Mouse (Mus musculus) intestine, embryonic 14.5 days (tissue): ENCODE measurements around the gene Lsm11. TPM values are rescaled to one million over a fixed set of nuclear protein-coding genes. Genes with fewer than 3 reads are reported as not detected.

Experiments used
- ATAC-seq: fragments of 200-750 bp; cut with Nextera tagmentation; replicated peaks from 2 replicates; pipeline ENCODE4 v1.8.0; 2017; ENCODE audit warnings: low read depth, moderate number of reproducible peaks, moderate TSS enrichment, moderate library complexity; ENCODE audit not compliant: low FRiP score, low TSS enrichment
- DNase-seq: peaks from one replicate; pipeline ENCODE4 v3.0.0-alpha.2; 2018; ENCODE audit warnings: low spot score
- H3K27ac ChIP-seq: fragments of 300-500 bp; sonication (generic); 2 replicates; pipeline ENCODE4 v1.5.1; 2014; ENCODE audit warnings: low read depth, mild to moderate bottlenecking, control low read depth
- H3K27me3 ChIP-seq: fragments of 300-500 bp; sonication (generic); replicated peaks from 2 replicates; pipeline ENCODE4 v1.6.1; 2014; ENCODE audit warnings: low read length, control low read depth; ENCODE audit not compliant: control insufficient read depth, insufficient read depth
- H3K36me3 ChIP-seq: fragments of 300-500 bp; sonication (generic); 2 replicates; pipeline ENCODE4 v1.6.1; 2014; ENCODE audit warnings: low read length, control low read depth; ENCODE audit not compliant: control insufficient read depth, insufficient read depth
- H3K4me1 ChIP-seq: fragments of 300-500 bp; sonication (generic); replicated peaks from 2 replicates; pipeline ENCODE4 v1.6.1; 2014; ENCODE audit warnings: low read length, control low read depth, mixed read lengths; ENCODE audit not compliant: control insufficient read depth, insufficient read depth
- H3K4me2 ChIP-seq: fragments of 300-500 bp; sonication (generic); 2 replicates; pipeline ENCODE4 v1.6.1; 2014; ENCODE audit warnings: low read length
- H3K4me3 ChIP-seq: fragments of 300-500 bp; sonication (generic); 2 replicates; pipeline ENCODE4 v1.5.1; 2014; ENCODE audit warnings: low read depth, low read length, control low read depth, mixed read lengths
- H3K9ac ChIP-seq: fragments of 300-500 bp; sonication (generic); 2 replicates; pipeline ENCODE4 v1.6.1; 2014; ENCODE audit warnings: mild to moderate bottlenecking, low read length
- H3K9me3 ChIP-seq: fragments of 300-500 bp; sonication (generic); 2 replicates; pipeline ENCODE4 v1.6.1; 2016; ENCODE audit warnings: low read length, control low read depth; ENCODE audit not compliant: control insufficient read depth
- WGBS: fragments of 180-500 bp; shearing (Covaris S2); extraction: QIAGEN DNeasy Blood & Tissue Kit; methylation state at CpG from one replicate; pipeline ENCODE4 v1.1.7; 2014; 5-methylcytosine and 5-hydroxymethylcytosine counted together
- polyA plus RNA-seq: library from polyadenylated mRNA; unstranded; fragments of >200 nt; fragmentation: Nextera tagmentation; extraction: Ambion mirVana; gene quantifications from 2 replicates; pipeline ENCODE4 v1.2.1, GENCODE M21; 2014

The Lsm11 gene
- polyA plus RNA-seq, 1 experiment from 2014 or later = 9.4 TPM

GRCm38 (mm10) chr11:45906109-45906786 is 38.5 kb downstream of the Lsm11 start:
- Histone ChIP-seq H3K27me3 (no peaks in the 10 kb centered on the region), H3K4me3 (no peak overlapping the region), H3K4me1 (no peaks in the 10 kb centered on the region), H3K9me3 (no peaks in the 10 kb centered on the region), H3K27ac (no peak overlapping the region), H3K4me2 (no peak overlapping the region), H3K36me3 (peaks cover 80% of the 10 kb centered on the region), H3K9ac (no peak overlapping the region)
- DNase-seq = no peak
- no peak for ATAC-seq
- WGBS = 87% methylated on average over 8 of the region's 8 CpGs

GRCm38 (mm10) chr11:45900233-45901015 is 44.3 kb downstream of the Lsm11 start:
- Histone ChIP-seq H3K27me3 (no peaks in the 10 kb centered on the region), H3K9me3 (no peaks in the 10 kb centered on the region), H3K4me3 (no peak overlapping the region), H3K4me2 (no peak overlapping the region), H3K9ac (no peak overlapping the region), H3K4me1 (no peaks in the 10 kb centered on the region), H3K27ac (no peak overlapping the region), H3K36me3 (peaks cover 53% of the 10 kb centered on the region)
- ATAC-seq (no peak), DNase-seq (no peak)
- WGBS = 71% methylated on average over 11 of the region's 11 CpGs

- no peak for DNase-seq
- WGBS = 83% methylated on average over 2 of the region's 2 CpGs
- Histone ChIP-seq H3K36me3 (peaks cover 64% of the 10 kb centered on the region), H3K4me3 (no peak overlapping the region), H3K27ac (no peak overlapping the region), H3K9me3 (no peaks in the 10 kb centered on the region), H3K27me3 (no peaks in the 10 kb centered on the region), H3K4me1 (no peaks in the 10 kb centered on the region), H3K4me2 (no peak overlapping the region), H3K9ac (no peak overlapping the region)
- no peak for ATAC-seq
Measured at GRCm38 (mm10) chr11:45897392-45897791, 47.3 kb downstream of the Lsm11 start.

- H3K4me1 ChIP-seq = no peaks in the 10 kb centered on the region
- no peaks in the 10 kb centered on the region for H3K27me3 ChIP-seq
- no peak overlapping the region for H3K4me3 ChIP-seq
- peaks cover 91% of the 10 kb centered on the region for H3K36me3 ChIP-seq
- H3K9me3 ChIP-seq = no peaks in the 10 kb centered on the region
- no peak for DNase-seq
- WGBS = 96% methylated on average over 5 of the region's 5 CpGs
- no peak overlapping the region for H3K4me2 ChIP-seq
- H3K27ac ChIP-seq = no peak overlapping the region
- H3K9ac ChIP-seq = no peak overlapping the region
- no peak for ATAC-seq
Measured at GRCm38 (mm10) chr11:45892861-45893360, 51.8 kb downstream of the Lsm11 start.

GRCm38 (mm10) chr11:45890423-45890822 is 54.3 kb downstream of the Lsm11 start:
- Histone ChIP-seq H3K9me3 (no peaks in the 10 kb centered on the region), H3K4me1 (no peaks in the 10 kb centered on the region), H3K9ac (no peak overlapping the region), H3K27me3 (no peaks in the 10 kb centered on the region), H3K27ac (no peak overlapping the region), H3K4me3 (no peak overlapping the region), H3K4me2 (no peak overlapping the region), H3K36me3 (peaks cover 99% of the 10 kb centered on the region)
- DNase-seq (no peak), ATAC-seq (no peak)
- 87% methylated on average over 20 of the region's 20 CpGs for WGBS

GRCm38 (mm10) chr11:45889981-45890380 is 54.8 kb downstream of the Lsm11 start:
- Histone ChIP-seq H3K27me3 (no peaks in the 10 kb centered on the region), H3K4me2 (no peak overlapping the region), H3K4me1 (no peaks in the 10 kb centered on the region), H3K4me3 (no peak overlapping the region), H3K9ac (no peak overlapping the region), H3K27ac (no peak overlapping the region), H3K9me3 (no peaks in the 10 kb centered on the region), H3K36me3 (peaks cover 99% of the 10 kb centered on the region)
- no peak for ATAC-seq
- 82% methylated on average over 3 of the region's 3 CpGs for WGBS
- no peak for DNase-seq

GRCm38 (mm10) chr11:45888471-45889030 is 56.2 kb downstream of the Lsm11 start:
- Histone ChIP-seq H3K9me3 (no peaks in the 10 kb centered on the region), H3K4me1 (peaks cover 2% of the 10 kb centered on the region), H3K36me3 (peaks cover 93% of the 10 kb centered on the region), H3K9ac (no peak overlapping the region), H3K4me3 (no peak overlapping the region), H3K27me3 (no peaks in the 10 kb centered on the region), H3K27ac (no peak overlapping the region), H3K4me2 (no peak overlapping the region)
- 86% methylated on average over 9 of the region's 9 CpGs for WGBS
- DNase-seq (no peak), ATAC-seq (no peak)

GRCm38 (mm10) chr11:45886596-45886995 is 58.1 kb downstream of the Lsm11 start:
- no peak for DNase-seq
- peaks cover 74% of the 10 kb centered on the region for H3K36me3 ChIP-seq

More at GRCm38 (mm10) chr11:45886596-45886995, 58.1 kb downstream of the Lsm11 start:
- WGBS = 96% methylated on average over 5 of the region's 5 CpGs
- H3K4me3 ChIP-seq = no peak overlapping the region
- no peak for ATAC-seq
- peaks cover 15% of the 10 kb centered on the region for H3K4me1 ChIP-seq
- no peaks in the 10 kb centered on the region for H3K9me3 ChIP-seq
- no peak overlapping the region for H3K4me2 ChIP-seq
- no peaks in the 10 kb centered on the region for H3K27me3 ChIP-seq
- no peak overlapping the region for H3K27ac ChIP-seq
- H3K9ac ChIP-seq = no peak overlapping the region
